Mouse (Mus musculus): ENCODE measurements around the gene Gm42674. TPM values are rescaled to one million over a fixed set of nuclear protein-coding genes. Genes with fewer than 3 reads are reported as not detected.

The Gm42674 gene
- polyA plus RNA-seq, 1 experiment, result not detected

Other genes starting within 250 kb of the Gm42674 start
- gene Slc27a3, start 212.0 kb upstream of the Gm42674 start, polyA plus RNA-seq (2012; rRNA removed), result 7.9 and 8.4 TPM in 2 replicates
- gene Ints3, start 168.3 kb upstream of the Gm42674 start, polyA plus RNA-seq (2012; rRNA removed), result 44.3 and 49.0 TPM in 2 replicates
- gene Npr1, start 136.0 kb upstream of the Gm42674 start, polyA plus RNA-seq (2012; rRNA removed), result 24.0 and 27.2 TPM in 2 replicates
- 84.3 and 89.2 TPM in 2 replicates for gene Ilf2, start 125.8 kb upstream of the Gm42674 start, polyA plus RNA-seq (2012; rRNA removed)
- 76.1 and 78.7 TPM in 2 replicates for gene Snapin, start 110.9 kb upstream of the Gm42674 start, polyA plus RNA-seq (2012; rRNA removed)
- 136 and 140 TPM in 2 replicates for gene Chtop, start 92.4 kb upstream of the Gm42674 start, polyA plus RNA-seq (2012; rRNA removed)
- gene S100a1, start 87.5 kb upstream of the Gm42674 start, polyA plus RNA-seq (2012; rRNA removed), result 307 and 323 TPM in 2 replicates
- 62.0 and 66.7 TPM in 2 replicates for gene S100a13, start 87.5 kb upstream of the Gm42674 start, polyA plus RNA-seq (2012; rRNA removed)
- gene S100a14, start 75.0 kb upstream of the Gm42674 start, polyA plus RNA-seq (2012; rRNA removed), result not detected in 2 replicates
- gene S100a16, start 64.7 kb upstream of the Gm42674 start, polyA plus RNA-seq (2012; rRNA removed), result 119 and 133 TPM in 2 replicates
- gene S100a3, start 41.3 kb upstream of the Gm42674 start, polyA plus RNA-seq (2012; rRNA removed), result 2.7 and 3.4 TPM in 2 replicates
- not detected in 2 replicates for gene S100a2, start 11.7 kb upstream of the Gm42674 start, polyA plus RNA-seq (2012; rRNA removed)
- 13.9 and 14.5 TPM in 2 replicates for gene S100a4, start 1.9 kb downstream of the Gm42674 start, polyA plus RNA-seq (2012; rRNA removed)
- gene S100a5, start 6.6 kb downstream of the Gm42674 start, polyA plus RNA-seq (2012; rRNA removed), result 186 and 213 TPM in 2 replicates
- gene S100a6, start 11.0 kb downstream of the Gm42674 start, polyA plus RNA-seq (2012; rRNA removed), result 50.6 and 60.9 TPM in 2 replicates
- gene S100a7a, start 52.1 kb downstream of the Gm42674 start, polyA plus RNA-seq (2012; rRNA removed), result 0.70 and 0.76 TPM in 2 replicates
- gene S100a8, start 67.1 kb downstream of the Gm42674 start, polyA plus RNA-seq (2012; rRNA removed), result 1.9 and 3.7 TPM in 2 replicates
- 2.0 and 6.7 TPM in 2 replicates for gene S100a9, start 93.8 kb downstream of the Gm42674 start, polyA plus RNA-seq (2012; rRNA removed)
- gene Pglyrp4, start 125.0 kb downstream of the Gm42674 start, polyA plus RNA-seq (2012; rRNA removed), result not detected in 2 replicates
- not detected in 2 replicates for gene Gm5849, start 176.0 kb downstream of the Gm42674 start, polyA plus RNA-seq (2012; rRNA removed)

All from frontal cortex, adult 2 months (tissue).